Mouse (Mus musculus): Measurements from ENCODE around the gene Tescl.

Gene Tescl

DNA sequence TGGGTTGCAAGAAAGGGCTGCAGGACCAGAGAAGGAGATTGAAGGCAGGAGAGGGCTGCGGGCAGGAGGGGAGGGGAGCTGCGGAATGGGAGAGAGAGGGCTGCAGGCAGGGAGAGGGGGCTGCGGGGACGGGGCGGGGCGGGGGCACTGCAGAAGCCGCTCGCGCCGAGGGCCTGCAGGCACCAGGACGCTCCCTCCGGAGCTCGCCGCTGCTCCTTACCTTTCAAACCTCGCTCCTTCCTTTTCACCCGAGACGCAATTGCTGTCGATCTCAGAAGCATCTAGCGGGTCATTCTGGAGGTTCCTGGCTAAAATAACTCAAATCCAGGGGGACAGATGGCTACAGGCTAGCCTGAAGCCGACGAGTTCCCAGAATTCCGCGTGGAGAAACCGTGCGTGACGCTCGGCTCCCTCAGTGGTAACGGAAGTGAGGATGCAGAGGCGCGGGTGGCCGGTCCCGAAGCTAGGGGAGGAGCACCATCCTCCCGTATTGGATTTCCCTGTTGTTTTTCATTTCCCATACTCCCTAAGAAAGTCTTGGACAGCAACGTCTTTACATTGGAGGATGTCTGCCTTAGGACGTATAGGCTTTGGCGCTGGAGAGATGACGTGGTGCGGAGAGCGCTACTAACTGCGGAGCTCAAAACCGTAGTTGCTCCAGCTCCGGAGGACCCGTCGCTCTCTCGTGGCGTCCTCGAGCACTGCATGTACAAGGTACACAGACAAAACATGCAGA lies 34.6 kb downstream of the Tescl start:
- peak; percentile 82 for DNase-seq

DNA sequence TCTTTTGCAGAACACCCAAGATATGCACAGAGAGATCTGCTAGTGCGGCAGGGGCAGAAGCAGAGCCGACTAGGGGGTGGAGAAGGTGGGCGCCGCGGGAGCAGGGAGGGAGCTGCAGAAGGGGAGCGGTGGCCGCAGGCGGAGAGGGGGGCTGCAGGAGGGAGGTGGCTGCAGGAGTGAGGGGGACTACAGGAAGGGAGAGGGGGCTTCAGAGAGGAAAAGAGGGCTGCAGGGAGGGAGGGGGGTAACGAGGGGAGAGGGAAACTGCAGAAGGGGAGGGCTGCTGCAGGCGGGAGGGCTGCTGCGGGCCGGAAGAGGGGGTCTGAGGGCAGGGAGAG lies 35.1 kb downstream of the Tescl start:
- DNase-seq = peak; percentile 28

GRCm38 (mm10) chr7:24297361-24298095 lies 36.2 kb downstream of the Tescl start:
- no peak for DNase-seq

DNA sequence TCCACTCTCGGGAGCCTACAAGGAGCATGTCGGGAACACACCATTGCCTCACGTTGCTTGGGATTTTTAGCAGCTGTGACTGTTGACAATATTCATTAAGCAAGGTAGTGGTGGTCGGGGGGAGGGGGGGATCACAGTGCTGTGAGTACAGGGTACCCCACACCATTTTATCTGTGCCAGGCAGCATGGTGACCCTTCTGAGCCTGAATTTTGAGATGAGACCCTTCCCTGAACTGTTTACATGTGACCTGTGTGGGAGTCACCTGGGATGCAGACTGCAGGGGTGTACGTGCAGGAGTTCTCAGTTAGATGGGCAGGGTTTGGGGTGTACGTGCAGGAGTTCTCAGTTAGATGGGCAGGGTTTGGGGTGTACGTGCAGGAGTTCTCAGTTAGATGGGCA lies 37.4 kb downstream of the Tescl start:
- no peak for DNase-seq

DNA sequence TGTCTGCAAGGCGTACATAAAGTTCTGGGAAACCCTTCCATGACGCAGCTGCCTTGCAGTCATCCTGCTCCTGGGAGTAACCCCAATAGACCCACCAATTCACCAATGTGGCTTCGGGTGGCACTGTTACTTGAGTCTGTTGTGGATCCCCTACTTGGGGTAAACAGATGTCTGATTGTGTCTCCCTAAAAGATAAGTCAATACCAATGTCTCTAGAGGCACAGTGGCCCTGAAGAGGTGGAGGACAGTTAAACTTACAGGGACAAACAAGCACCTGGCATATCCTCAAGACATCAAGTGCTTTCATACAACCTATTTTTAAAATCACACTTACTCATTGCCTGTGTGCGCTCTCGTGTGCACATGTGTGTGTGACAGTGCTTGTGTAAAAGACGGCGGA lies 38.4 kb downstream of the Tescl start:
- no peak for DNase-seq

GRCm38 (mm10) chr7:24294763-24295162 lies 39.0 kb downstream of the Tescl start:
- no peak for DNase-seq

- no peak for DNase-seq
Measured at GRCm38 (mm10) chr7:24293061-24293851, 40.5 kb downstream of the Tescl start.

DNA sequence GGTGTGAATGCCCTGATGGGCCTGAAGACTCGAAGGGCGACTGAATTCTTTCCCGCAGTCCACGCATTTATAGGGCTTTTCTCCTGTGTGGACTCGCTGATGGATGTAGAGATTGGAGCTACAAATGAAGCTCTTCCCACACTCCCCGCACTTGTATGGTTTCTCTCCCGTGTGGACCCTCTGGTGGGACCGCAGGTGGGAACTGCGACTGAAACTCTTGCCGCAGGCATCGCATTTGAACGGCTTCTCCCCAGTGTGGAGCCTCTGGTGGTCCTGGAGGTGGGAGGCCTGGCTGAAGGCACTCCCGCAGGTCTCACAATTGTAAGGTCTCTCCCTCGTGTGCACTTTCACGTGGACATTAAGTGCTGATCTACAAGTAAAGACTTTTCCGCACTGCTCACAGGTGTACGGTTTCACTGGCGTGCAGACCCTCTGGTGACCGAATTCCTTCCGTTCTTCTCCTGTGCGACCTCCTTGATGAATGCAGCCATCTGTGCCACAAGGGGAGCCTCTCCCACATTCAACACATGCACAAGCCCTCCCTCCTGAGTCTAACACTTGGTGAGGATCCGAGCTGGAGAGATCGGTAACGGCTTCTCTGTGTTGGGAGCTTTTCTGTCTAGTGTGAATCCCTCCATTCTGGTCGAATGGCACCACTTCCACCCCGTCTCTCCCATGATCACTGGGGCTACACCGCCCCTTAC lies 42.2 kb downstream of the Tescl start:
- DNase-seq = no peak

DNA sequence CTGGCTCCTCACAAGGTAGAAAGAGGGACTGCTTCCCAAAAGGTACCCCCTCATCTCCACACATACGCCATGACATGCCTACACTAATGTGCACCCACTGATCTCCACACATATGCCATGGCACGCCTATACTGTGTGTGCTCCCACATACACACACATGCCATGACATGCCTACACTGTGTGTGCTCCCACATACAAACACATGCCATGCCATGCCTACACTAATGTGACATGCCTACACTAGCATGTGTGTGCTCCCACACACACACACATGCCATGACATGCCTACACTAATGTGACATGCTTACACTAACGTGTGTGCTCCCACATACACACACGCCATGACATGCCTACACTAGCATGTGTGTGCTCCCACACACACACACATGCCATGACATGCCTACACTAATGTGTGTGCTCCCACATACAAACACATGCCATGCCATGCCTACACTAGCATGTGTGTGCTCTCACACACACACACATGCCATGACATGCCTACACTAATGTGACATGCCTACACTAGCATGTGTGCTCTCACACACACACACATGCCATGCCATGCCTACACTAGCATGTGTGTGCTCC lies 43.5 kb downstream of the Tescl start:
- no peak for DNase-seq

DNA sequence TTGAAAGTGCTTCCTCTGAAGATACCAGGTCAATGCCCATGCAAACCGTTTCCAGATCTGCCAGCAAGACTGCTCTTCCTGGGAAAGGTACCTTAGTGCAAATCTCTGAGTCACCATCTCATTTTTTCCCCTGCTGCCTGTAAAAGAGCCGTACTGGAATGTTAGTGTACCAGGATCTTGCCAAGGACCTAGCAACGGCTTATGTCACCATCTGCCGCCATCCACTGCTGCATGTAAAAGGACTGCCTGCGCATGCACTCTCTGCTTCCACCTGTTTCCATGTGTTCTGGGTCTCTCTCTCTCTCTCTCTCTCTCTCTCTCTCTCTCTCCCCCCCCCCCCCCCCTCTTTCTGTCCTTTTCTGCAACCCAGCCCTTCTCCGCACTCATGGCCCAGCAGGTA lies 45.2 kb downstream of the Tescl start:
- no peak for DNase-seq

- DNase-seq = no peak
Measured at GRCm38 (mm10) chr7:24287670-24288069, 46.1 kb downstream of the Tescl start.

- no peak for DNase-seq
Measured at GRCm38 (mm10) chr7:24286916-24287315, 46.8 kb downstream of the Tescl start.

GRCm38 (mm10) chr7:24286090-24286489 lies 47.6 kb downstream of the Tescl start:
- DNase-seq = no peak

All from right cerebral cortex, postnatal 4 days (tissue).